Mouse (Mus musculus): Measurements from ENCODE around the gene Dpm1.
A peak's percentile ranks its signal among the peaks of the same experiment; 100 is the strongest.

Dpm1 gene

GRCm38 (mm10) chr2:168229116-168230025, 1.0 kb downstream of the Dpm1 start:
- DNase-seq (ENCODE audit: low spot score in 2 of 2): peak in 1 of 2 experiments; percentile 51

- no peak for DNase-seq (ENCODE audit: low spot score in 2 of 2)
Observed at GRCm38 (mm10) chr2:168223326-168223725, 7.1 kb downstream of the Dpm1 start.

GRCm38 (mm10) chr2:168213788-168214397, 16.5 kb downstream of the Dpm1 start:
- no peak for DNase-seq (ENCODE audit: low spot score in 2 of 2)

- no peak for DNase-seq (ENCODE audit: low spot score in 2 of 2)
Observed at GRCm38 (mm10) chr2:168207883-168208282, 22.5 kb downstream of the Dpm1 start.

GRCm38 (mm10) chr2:168206725-168207644, 23.4 kb downstream of the Dpm1 start, which contains the start of gene Adnp:
Adnp (minus strand) TSS chr2:168207112.
- peak; percentile 90 to 96 for DNase-seq (ENCODE audit: low spot score in 2 of 2)

GRCm38 (mm10) chr2:168205681-168206631, 24.4 kb downstream of the Dpm1 start:
- DNase-seq (ENCODE audit: low spot score in 2 of 2): no peak

- DNase-seq (ENCODE audit: low spot score in 2 of 2): peak; percentile 77 to 95
Observed at GRCm38 (mm10) chr2:168205265-168205664, 25.1 kb downstream of the Dpm1 start.

- no peak for DNase-seq (ENCODE audit: low spot score in 2 of 2)
Observed at GRCm38 (mm10) chr2:168204476-168204999, 25.9 kb downstream of the Dpm1 start.

- DNase-seq (ENCODE audit: low spot score in 2 of 2): no peak
Observed at GRCm38 (mm10) chr2:168200014-168200691, 30.2 kb downstream of the Dpm1 start.

GRCm38 (mm10) chr2:168199476-168199875, 30.9 kb downstream of the Dpm1 start:
- DNase-seq (ENCODE audit: low spot score in 2 of 2): no peak

- no peak for DNase-seq (ENCODE audit: low spot score in 2 of 2)
Observed at GRCm38 (mm10) chr2:168198421-168198820, 32.0 kb downstream of the Dpm1 start.

- DNase-seq (ENCODE audit: low spot score in 2 of 2): no peak
Observed at GRCm38 (mm10) chr2:168195721-168196120, 34.7 kb downstream of the Dpm1 start.

- no peak for DNase-seq (ENCODE audit: low spot score in 2 of 2)
Observed at GRCm38 (mm10) chr2:168193685-168194084, 36.7 kb downstream of the Dpm1 start.

- no peak for DNase-seq (ENCODE audit: low spot score in 2 of 2)
Observed at GRCm38 (mm10) chr2:168191856-168192255, 38.5 kb downstream of the Dpm1 start.

- DNase-seq (ENCODE audit: low spot score in 2 of 2): no peak
Observed at GRCm38 (mm10) chr2:168175946-168176345, 54.4 kb downstream of the Dpm1 start.

- DNase-seq (ENCODE audit: low spot score in 2 of 2): peak in 1 of 2 experiments; percentile 40
Observed at GRCm38 (mm10) chr2:168170167-168170685, 60.2 kb downstream of the Dpm1 start.

GRCm38 (mm10) chr2:168169800-168170113, 60.6 kb downstream of the Dpm1 start:
- no peak for DNase-seq (ENCODE audit: low spot score in 2 of 2)

GRCm38 (mm10) chr2:168168892-168169799, 61.2 kb downstream of the Dpm1 start:
- DNase-seq (ENCODE audit: low spot score in 2 of 2): no peak

- DNase-seq (ENCODE audit: low spot score in 2 of 2): no peak
Observed at GRCm38 (mm10) chr2:168167781-168168180, 62.6 kb downstream of the Dpm1 start.
